Mouse (Mus musculus): Measurements from ENCODE around the gene Tex101.
"Not testable (repeated sequence)": the region's sequence is repeated elsewhere in the genome, so short reads cannot be mapped to it uniquely, and the experiment has no call there.

Gene Tex101

DNA sequence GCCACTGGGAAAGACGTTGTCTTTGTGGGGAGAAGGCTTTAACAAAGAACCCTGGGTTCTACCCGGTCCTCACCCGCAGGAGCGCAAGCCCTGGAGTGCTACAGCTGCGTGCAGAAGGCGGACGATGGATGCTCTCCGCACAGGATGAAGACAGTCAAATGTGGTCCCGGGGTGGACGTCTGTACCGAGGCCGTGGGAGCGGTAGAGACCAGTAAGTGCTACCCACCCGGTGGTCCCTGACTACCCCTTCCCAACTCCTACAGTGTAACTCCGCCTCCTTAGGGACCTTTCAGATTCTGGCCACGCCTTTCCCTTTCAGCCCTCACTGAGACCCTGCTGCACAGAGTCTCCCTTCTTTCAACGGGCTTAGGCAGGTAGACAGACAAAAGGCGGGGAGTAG, 39.4 kb downstream of the Tex101 start:
- no peak for DNase-seq (ENCODE audit: extremely low read depth, insufficient read length, low spot score)

DNA sequence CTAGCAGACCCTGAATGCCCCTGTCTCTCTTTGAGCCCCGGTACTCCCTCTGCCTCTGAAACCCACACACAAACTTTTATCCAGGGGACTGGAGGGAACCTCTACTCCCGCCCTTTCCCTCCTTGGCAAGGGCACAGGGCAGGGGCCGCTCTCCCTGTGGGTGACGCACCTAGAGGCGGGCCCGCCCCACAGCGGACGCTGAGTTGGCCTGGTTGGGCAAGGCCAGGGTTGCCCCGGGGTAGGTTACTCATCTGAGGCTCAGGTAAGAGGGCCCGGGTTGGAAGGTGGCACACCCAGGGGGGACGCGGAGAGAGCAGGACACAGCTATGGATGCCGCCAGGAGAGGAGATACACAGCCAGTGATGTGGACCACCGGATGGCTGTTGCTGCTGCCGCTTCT, 40.2 kb downstream of the Tex101 start, which contains the start of gene Lypd3:
Gene Lypd3 (plus strand): TSS at position 287 of the 400 bp plus-strand sequence.
- no peak for DNase-seq (ENCODE audit: extremely low read depth, insufficient read length, low spot score)

DNA sequence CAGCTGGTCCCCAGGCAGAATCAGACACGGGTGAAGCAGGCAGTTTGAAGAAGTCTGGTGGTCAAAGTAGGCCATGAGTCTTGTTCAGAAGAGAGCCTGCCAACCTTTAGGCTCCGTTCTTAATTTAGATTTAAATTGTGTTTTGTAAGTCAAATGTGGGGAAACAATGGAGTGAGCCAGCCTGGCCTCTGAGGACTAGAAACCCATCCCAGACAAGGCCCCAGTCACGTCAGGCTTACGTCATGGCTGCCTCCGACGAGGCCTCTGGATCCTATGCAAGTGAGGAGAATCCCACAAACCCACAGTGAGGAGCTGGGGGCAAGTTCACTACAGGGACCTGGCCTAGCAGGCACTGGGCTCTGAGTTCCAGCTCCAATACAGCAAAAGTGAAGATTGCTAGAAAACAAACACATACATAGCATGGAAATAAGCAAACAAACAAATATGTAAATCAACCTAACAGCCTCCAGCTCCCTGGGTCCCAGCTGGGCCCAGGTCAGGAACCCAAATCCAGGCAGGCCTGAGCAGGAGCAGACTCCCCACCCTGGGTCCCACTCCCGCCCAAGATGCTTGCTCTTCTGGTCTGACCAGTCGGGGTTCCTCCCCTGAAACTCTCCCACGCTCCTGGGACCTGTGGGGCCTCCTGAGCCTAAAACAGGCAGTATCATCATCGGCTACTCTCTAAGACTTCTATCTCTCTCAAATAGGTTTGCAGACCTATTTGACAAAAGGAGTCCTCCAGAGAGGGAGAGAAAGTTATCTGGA, 46.2 kb downstream of the Tex101 start:
- no peak for DNase-seq (ENCODE audit: extremely low read depth, insufficient read length, low spot score)

DNA sequence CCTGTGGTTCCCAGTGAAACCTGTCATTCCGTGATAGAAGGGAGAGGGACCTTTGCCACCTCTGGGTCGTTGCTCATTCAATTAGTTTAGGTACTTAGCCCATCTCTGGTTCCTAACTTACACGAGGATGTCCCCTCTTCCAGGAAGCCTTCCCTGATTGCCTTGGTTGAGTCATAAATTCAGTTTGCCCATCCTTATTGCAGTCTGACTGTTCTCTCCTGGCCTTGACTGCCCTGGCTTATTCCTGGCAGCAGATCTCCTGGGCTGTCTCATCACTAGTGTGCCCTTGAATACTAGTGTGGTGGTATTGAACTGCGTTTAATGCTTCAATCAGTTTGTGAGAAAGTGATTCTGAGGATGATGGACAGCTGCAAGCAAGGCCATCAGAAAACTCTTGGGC, 46.8 kb downstream of the Tex101 start:
- DNase-seq (ENCODE audit: extremely low read depth, insufficient read length, low spot score): no peak

DNA sequence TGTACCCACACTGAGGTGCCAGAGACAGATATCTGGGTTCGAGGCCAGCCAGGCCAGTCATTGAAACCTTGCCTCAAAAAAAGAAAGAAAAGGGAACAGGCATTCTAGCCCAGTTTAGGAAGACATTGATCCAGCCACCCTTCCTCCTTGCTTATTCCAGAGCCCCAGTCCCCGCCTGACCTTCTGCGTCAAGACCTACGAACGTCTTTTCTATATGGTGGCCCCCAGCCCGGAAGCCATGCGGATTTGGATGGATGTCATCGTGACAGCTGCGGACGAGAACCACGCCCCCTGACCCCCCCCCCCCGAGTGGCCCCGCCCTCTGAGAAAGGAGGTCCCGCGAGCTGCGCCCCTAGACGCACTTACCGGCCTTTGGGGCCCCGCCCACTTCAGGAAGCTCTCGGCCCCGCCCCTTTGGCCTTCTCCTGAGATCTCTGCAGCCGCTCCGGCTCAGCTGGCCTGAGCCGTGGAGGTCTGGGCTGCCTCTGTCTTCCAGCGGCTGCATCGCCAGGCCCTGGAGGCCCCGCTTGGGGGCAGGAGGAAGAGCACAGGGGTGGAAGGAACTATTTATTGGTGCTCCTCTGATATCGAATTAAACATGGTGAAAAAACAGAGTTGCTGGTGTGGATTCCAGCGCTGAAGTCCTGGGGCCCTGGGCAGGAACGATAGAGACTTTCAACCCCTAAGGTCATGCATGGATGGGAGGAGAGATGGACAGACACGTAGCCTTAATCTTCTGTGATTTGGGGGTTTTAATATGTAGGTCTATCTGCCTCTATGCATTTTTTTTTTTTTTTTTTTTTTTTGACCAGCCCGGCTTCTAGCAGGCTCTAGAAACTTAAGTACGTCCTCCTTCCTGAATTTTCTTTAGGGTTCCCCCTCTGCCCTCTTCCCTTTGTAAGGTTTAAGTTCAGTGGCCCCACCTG, 47.5 kb downstream of the Tex101 start:
- no peak for DNase-seq (ENCODE audit: extremely low read depth, insufficient read length, low spot score)

DNA sequence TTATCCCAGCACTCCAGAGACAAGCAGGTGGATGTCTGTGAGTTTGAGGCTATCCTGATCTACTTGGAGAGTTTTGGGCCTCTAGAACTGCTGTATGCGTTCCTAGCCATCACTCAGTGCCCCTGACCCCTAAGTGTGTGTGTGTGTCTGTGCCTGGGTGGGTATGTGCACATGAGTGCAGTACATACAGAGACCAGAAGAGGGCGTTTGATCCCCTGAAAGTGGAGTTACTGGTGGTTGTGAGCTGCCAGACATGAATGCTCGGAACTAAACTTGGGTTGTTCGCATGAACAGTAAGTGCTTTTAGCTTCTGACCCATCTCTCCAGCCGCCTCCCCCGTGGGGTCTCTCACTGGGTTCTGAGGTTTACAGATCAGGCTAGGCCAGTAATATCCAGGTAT, 53.5 kb downstream of the Tex101 start:
- DNase-seq (ENCODE audit: extremely low read depth, insufficient read length, low spot score): no peak

DNA sequence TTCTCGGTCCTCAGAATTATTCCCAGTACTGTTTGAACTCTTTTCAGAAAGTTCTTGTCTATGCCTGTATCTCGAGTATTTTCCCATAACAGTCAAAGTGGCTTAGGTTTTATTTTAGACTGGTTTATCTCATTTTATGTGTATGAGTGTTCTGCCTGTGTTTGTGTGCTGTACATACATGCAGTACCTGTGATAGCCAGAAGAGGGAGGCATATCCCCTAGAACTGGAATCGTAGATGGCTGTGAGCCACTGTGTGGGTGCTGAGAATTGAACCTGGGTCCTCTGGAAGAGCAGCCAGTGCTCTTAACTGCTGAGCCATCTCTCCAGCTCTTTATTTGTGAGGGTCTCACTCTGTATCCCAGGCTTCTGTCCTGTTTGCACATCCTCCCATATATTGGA, 55.3 kb downstream of the Tex101 start:
- DNase-seq (ENCODE audit: extremely low read depth, insufficient read length, low spot score): no peak

DNA sequence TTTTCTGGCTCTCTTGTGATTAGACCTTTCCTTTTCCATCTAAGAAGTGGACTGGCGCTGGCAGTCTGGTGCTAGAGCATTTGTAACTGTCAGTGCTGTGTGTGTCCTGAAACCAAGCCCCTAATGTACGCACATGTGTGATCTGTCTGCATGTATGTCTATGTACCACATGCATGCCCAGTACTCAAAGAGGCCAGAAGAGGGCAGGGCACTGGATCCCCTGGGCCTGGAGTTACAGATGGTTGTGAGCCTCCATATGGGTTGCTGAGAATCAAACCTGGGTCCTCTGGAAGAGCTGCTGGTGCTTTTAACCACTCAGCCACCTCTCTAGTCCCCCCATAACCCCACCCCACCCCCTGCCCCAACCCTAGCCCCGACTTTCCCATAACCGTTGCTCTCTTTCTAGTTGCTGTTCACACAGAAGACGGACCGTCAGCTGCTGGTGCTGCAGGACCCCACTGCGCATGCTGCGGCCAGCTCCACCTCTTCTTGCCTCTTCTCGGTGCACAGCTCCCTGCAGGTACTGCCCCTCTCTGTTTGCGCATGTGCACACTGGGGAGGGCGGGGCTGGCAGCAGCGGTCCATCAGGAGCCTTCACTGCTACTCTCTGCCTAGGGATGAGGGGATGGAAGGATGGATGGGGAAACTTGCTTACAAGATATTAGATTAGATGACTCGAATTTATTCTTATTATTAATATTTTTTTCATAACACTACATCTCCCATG, 56.6 kb downstream of the Tex101 start:
- no peak for DNase-seq (ENCODE audit: extremely low read depth, insufficient read length, low spot score)

DNA sequence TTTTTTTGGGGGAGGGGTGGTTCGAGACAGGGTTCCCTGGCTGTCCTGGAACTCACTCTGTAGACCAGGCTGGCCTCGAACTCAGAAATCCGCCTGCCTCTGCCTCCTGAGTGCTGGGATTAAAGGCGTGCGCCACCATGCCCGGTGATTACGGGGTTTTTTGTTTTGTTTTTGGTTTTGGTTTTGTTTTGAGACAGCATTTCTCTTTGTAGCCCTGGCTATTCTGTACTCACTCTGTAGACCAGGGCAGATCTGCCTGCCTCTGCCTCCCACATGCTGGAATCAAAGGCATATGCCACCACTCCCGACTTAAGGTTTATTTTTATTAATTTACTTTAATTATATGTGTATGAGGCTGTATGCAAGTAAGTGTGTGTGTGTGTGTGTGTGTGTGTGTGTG, 58.1 kb downstream of the Tex101 start:
- not testable (repeated sequence) for DNase-seq (ENCODE audit: extremely low read depth, insufficient read length, low spot score)
